Mouse (Mus musculus): ENCODE measurements around the gene Mob3b. TPM values are rescaled to one million over a fixed set of nuclear protein-coding genes. Genes with fewer than 3 reads are reported as not detected.

The Mob3b gene
- polyA plus RNA-seq, 1 experiment from 2014 or later, result 8.5 TPM

- H3K4me3 ChIP-seq (replicated peaks), result no peak overlapping the region
- H3K27me3 ChIP-seq, result no peaks in the 10 kb centered on the region
- H3K4me1 ChIP-seq (replicated peaks), result peaks cover 4% of the 10 kb centered on the region
- H3K9ac ChIP-seq, result no peak overlapping the region
- no peak for ATAC-seq (ENCODE audit: insufficient read depth)
- H3K4me2 ChIP-seq, result no peak overlapping the region
- no peaks in the 10 kb centered on the region for H3K36me3 ChIP-seq (replicated peaks)
- 61% methylated on average over 6 of the region's 6 CpGs for whole genome bisulfite sequencing (ENCODE audit: insufficient replicate concordance)
- H3K9me3 ChIP-seq (replicated peaks), result no peaks in the 10 kb centered on the region
- 0 out of 2 replicates have a peak overlapping the region, but pooled peaks have one; percentile 3 for H3K27ac ChIP-seq (replicated peaks)
These were observed 29.5 kb downstream of the Mob3b start for GRCm38 (mm10) chr4:35127759-35128158.

- Histone ChIP-seq H3K27ac (replicated peaks) (no peak overlapping the region), H3K36me3 (replicated peaks) (no peaks in the 10 kb centered on the region), H3K4me1 (replicated peaks) (peaks cover 4% of the 10 kb centered on the region), H3K4me3 (replicated peaks) (no peak overlapping the region), H3K9ac (no peak overlapping the region), H3K4me2 (no peak overlapping the region), H3K27me3 (no peaks in the 10 kb centered on the region), H3K9me3 (replicated peaks) (no peaks in the 10 kb centered on the region)
- no peak for ATAC-seq (ENCODE audit: insufficient read depth)
- 59% methylated on average over 9 of the region's 9 CpGs for WGBS (ENCODE audit: insufficient replicate concordance)
These were observed 30.5 kb downstream of the Mob3b start for GRCm38 (mm10) chr4:35126776-35127175.

GRCm38 (mm10) chr4:35125299-35125777 is 31.9 kb downstream of the Mob3b start:
- H3K36me3 ChIP-seq (replicated peaks), result no peaks in the 10 kb centered on the region
- whole genome bisulfite sequencing (ENCODE audit: insufficient replicate concordance), result 40% methylated on average over 6 of the region's 6 CpGs
- H3K27me3 ChIP-seq, result no peaks in the 10 kb centered on the region
- no peak overlapping the region for H3K4me3 ChIP-seq (replicated peaks)
- H3K4me1 ChIP-seq (replicated peaks), result peaks cover 2% of the 10 kb centered on the region
- H3K4me2 ChIP-seq, result peak overlapping the region; percentile 23; the same call in 1 of the 2 replicates
- no peak overlapping the region for H3K27ac ChIP-seq (replicated peaks)
- H3K9ac ChIP-seq, result no peak overlapping the region
- no peak for ATAC-seq (ENCODE audit: insufficient read depth)
- H3K9me3 ChIP-seq (replicated peaks), result no peaks in the 10 kb centered on the region

GRCm38 (mm10) chr4:35124027-35124426 is 33.3 kb downstream of the Mob3b start:
- Histone ChIP-seq H3K4me3 (replicated peaks) (no peak overlapping the region), H3K27ac (replicated peaks) (no peak overlapping the region), H3K4me1 (replicated peaks) (no peaks in the 10 kb centered on the region; the same call in 1 of the 2 replicates), H3K27me3 (no peaks in the 10 kb centered on the region), H3K4me2 (no peak overlapping the region), H3K36me3 (replicated peaks) (no peaks in the 10 kb centered on the region), H3K9ac (no peak overlapping the region), H3K9me3 (replicated peaks) (no peaks in the 10 kb centered on the region)
- WGBS (ENCODE audit: insufficient replicate concordance), result 74% methylated on average over 11 of the region's 11 CpGs
- no peak for ATAC-seq (ENCODE audit: insufficient read depth)

- no peaks in the 10 kb centered on the region for H3K9me3 ChIP-seq (replicated peaks)
- H3K36me3 ChIP-seq (replicated peaks), result no peaks in the 10 kb centered on the region
- H3K4me3 ChIP-seq (replicated peaks), result no peak overlapping the region
- WGBS (ENCODE audit: insufficient replicate concordance), result 70% methylated on average over 5 of the region's 5 CpGs
- H3K27me3 ChIP-seq, result no peaks in the 10 kb centered on the region
- no peaks in the 10 kb centered on the region; the same call in 1 of the 2 replicates for H3K4me1 ChIP-seq (replicated peaks)
- no peak overlapping the region for H3K4me2 ChIP-seq
- no peak for ATAC-seq (ENCODE audit: insufficient read depth)
- no peak overlapping the region for H3K9ac ChIP-seq
- no peak overlapping the region for H3K27ac ChIP-seq (replicated peaks)
These were observed 34.2 kb downstream of the Mob3b start for GRCm38 (mm10) chr4:35123087-35123486.

- Histone ChIP-seq H3K4me2 (no peak overlapping the region), H3K4me3 (replicated peaks) (no peak overlapping the region), H3K9ac (no peak overlapping the region), H3K4me1 (replicated peaks) (no peaks in the 10 kb centered on the region; the same call in 1 of the 2 replicates), H3K27ac (replicated peaks) (no peak overlapping the region), H3K27me3 (no peaks in the 10 kb centered on the region), H3K9me3 (replicated peaks) (no peaks in the 10 kb centered on the region), H3K36me3 (replicated peaks) (no peaks in the 10 kb centered on the region)
- no peak for ATAC-seq (ENCODE audit: insufficient read depth)
- WGBS (ENCODE audit: insufficient replicate concordance), result 68% methylated on average over 12 of the region's 12 CpGs
These were observed 36.2 kb downstream of the Mob3b start for GRCm38 (mm10) chr4:35121060-35121459.

GRCm38 (mm10) chr4:35120575-35120974 is 36.7 kb downstream of the Mob3b start:
- H3K27ac ChIP-seq (replicated peaks), result no peak overlapping the region
- no peak overlapping the region for H3K4me2 ChIP-seq
- H3K36me3 ChIP-seq (replicated peaks), result no peaks in the 10 kb centered on the region
- 63% methylated on average over 8 of the region's 8 CpGs for WGBS (ENCODE audit: insufficient replicate concordance)
- ATAC-seq (ENCODE audit: insufficient read depth), result no peak
- H3K27me3 ChIP-seq, result no peaks in the 10 kb centered on the region
- no peak overlapping the region for H3K9ac ChIP-seq
- H3K4me3 ChIP-seq (replicated peaks), result no peak overlapping the region
- no peaks in the 10 kb centered on the region; the same call in 1 of the 2 replicates for H3K4me1 ChIP-seq (replicated peaks)
- H3K9me3 ChIP-seq (replicated peaks), result no peaks in the 10 kb centered on the region

GRCm38 (mm10) chr4:35120159-35120558 is 37.1 kb downstream of the Mob3b start:
- Histone ChIP-seq H3K4me1 (replicated peaks) (no peaks in the 10 kb centered on the region), H3K9ac (no peak overlapping the region), H3K4me2 (no peak overlapping the region), H3K36me3 (replicated peaks) (no peaks in the 10 kb centered on the region), H3K27me3 (no peaks in the 10 kb centered on the region), H3K27ac (replicated peaks) (no peak overlapping the region), H3K9me3 (replicated peaks) (no peaks in the 10 kb centered on the region), H3K4me3 (replicated peaks) (no peak overlapping the region)
- 33% methylated on average over 4 of the region's 4 CpGs for WGBS (ENCODE audit: insufficient replicate concordance)
- no peak for ATAC-seq (ENCODE audit: insufficient read depth)

- Histone ChIP-seq H3K9ac (no peak overlapping the region), H3K9me3 (replicated peaks) (no peaks in the 10 kb centered on the region), H3K4me1 (replicated peaks) (no peaks in the 10 kb centered on the region), H3K27me3 (no peaks in the 10 kb centered on the region), H3K27ac (replicated peaks) (no peak overlapping the region), H3K36me3 (replicated peaks) (no peaks in the 10 kb centered on the region), H3K4me2 (no peak overlapping the region), H3K4me3 (replicated peaks) (no peak overlapping the region)
- WGBS (ENCODE audit: insufficient replicate concordance), result 41% methylated on average over 2 of the region's 2 CpGs
- no peak for ATAC-seq (ENCODE audit: insufficient read depth)
These were observed 38.4 kb downstream of the Mob3b start for GRCm38 (mm10) chr4:35118851-35119250.

GRCm38 (mm10) chr4:35117144-35117543 is 40.1 kb downstream of the Mob3b start:
- H3K27me3 ChIP-seq, result no peaks in the 10 kb centered on the region
- H3K9me3 ChIP-seq (replicated peaks), result no peaks in the 10 kb centered on the region
- H3K9ac ChIP-seq, result no peak overlapping the region
- WGBS (ENCODE audit: insufficient replicate concordance), result 49% methylated on average over 3 of the region's 3 CpGs
- ATAC-seq (ENCODE audit: insufficient read depth), result no peak
- no peak overlapping the region for H3K4me2 ChIP-seq
- no peak overlapping the region for H3K4me3 ChIP-seq (replicated peaks)
- no peak overlapping the region for H3K27ac ChIP-seq (replicated peaks)
- no peaks in the 10 kb centered on the region for H3K36me3 ChIP-seq (replicated peaks)
- 0 out of 2 replicates have a peak, but pooled peaks cover 6% of the 10 kb centered on the region for H3K4me1 ChIP-seq (replicated peaks)

- Histone ChIP-seq H3K9me3 (replicated peaks) (no peaks in the 10 kb centered on the region), H3K4me1 (replicated peaks) (0 out of 2 replicates have a peak, but pooled peaks cover 6% of the 10 kb centered on the region), H3K36me3 (replicated peaks) (no peaks in the 10 kb centered on the region), H3K9ac (no peak overlapping the region), H3K4me2 (no peak overlapping the region), H3K4me3 (replicated peaks) (no peak overlapping the region), H3K27me3 (no peaks in the 10 kb centered on the region), H3K27ac (replicated peaks) (no peak overlapping the region)
- ATAC-seq (ENCODE audit: insufficient read depth), result no peak
- 63% methylated on average over 6 of the region's 6 CpGs for WGBS (ENCODE audit: insufficient replicate concordance)
These were observed 41.4 kb downstream of the Mob3b start for GRCm38 (mm10) chr4:35115933-35116332.

GRCm38 (mm10) chr4:35114950-35115349 is 42.3 kb downstream of the Mob3b start:
- no peak overlapping the region for H3K27ac ChIP-seq (replicated peaks)

More at GRCm38 (mm10) chr4:35114950-35115349, 42.3 kb downstream of the Mob3b start:
- no peaks in the 10 kb centered on the region for H3K36me3 ChIP-seq (replicated peaks)
- H3K9ac ChIP-seq, result no peak overlapping the region
- no peak overlapping the region for H3K4me3 ChIP-seq (replicated peaks)
- no peak for ATAC-seq (ENCODE audit: insufficient read depth)
- no peaks in the 10 kb centered on the region for H3K27me3 ChIP-seq
- 0 out of 2 replicates have a peak, but pooled peaks cover 6% of the 10 kb centered on the region for H3K4me1 ChIP-seq (replicated peaks)
- no peaks in the 10 kb centered on the region for H3K9me3 ChIP-seq (replicated peaks)
- H3K4me2 ChIP-seq, result no peak overlapping the region
- WGBS (ENCODE audit: insufficient replicate concordance), result 58% methylated on average over 2 of the region's 2 CpGs
